Mouse (Mus musculus): Measurements from ENCODE around the gene Notch4. TPM values are rescaled to one million over a fixed set of nuclear protein-coding genes. Genes with fewer than 3 reads are reported as not detected.

Gene Notch4
- total RNA-seq, 1 experiment = 14.0 TPM

DNA sequence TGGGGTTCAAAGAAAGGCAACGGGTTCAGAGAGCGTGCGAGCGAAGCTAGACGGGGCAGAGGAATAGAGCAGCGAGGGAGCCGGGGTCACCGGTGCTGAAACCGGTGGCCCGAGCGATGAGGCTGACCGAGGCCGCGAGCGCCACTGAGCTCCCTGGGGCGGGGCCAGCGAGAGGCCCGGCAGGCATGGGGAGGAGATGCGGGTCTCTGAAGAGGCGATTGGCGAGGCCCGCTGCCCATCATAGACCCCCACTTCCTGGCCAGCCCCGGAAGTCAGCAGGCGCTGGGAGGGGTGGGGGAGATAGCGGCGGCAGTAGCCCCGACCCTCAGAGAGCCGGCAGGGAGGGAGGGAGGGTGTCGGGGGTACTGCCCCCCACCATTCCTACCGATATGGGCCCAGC is 41.5 kb downstream of the Notch4 start:
- DNase-seq (ENCODE audit: low read depth, low spot score) = peak; percentile 90
- TF ChIP-seq ZNF384 (IDR thresholded peaks at IDR 0.05; ENCODE audit: low read depth, low read length) (no peak), HCFC1 (IDR thresholded peaks at IDR 0.05; ENCODE audit: borderline replicate concordance, insufficient read depth, low read length) (no peak), MAFK (IDR thresholded peaks at IDR 0.05; ENCODE audit: insufficient read depth, low read depth, low read length) (no peak), CHD2 (IDR thresholded peaks at IDR 0.05; ENCODE audit: low read depth, low read length) (peak; percentile 35; the same call in 1 of the 2 replicates), ZC3H11A (IDR thresholded peaks at IDR 0.05; ENCODE audit: borderline replicate concordance, low read depth, low read length) (no peak)
- Histone ChIP-seq H3K9ac (ENCODE audit: insufficient read depth, low read depth, low read length, poor library complexity, severe bottlenecking) (peak overlapping the region; percentile 89), H3K4me3 (ENCODE audit: insufficient read depth in 1 of 2, low read depth in 1 of 2, low read length in 2 of 2, poor library complexity in 1 of 2, severe bottlenecking in 1 of 2) (peak overlapping the region; percentile 94 to 98), H3K9me3 (ENCODE audit: control insufficient read depth, insufficient read depth, low read depth, low read length) (no peaks in the 10 kb centered on the region), H3K27ac (ENCODE audit: insufficient read depth, low read depth, low read length, poor library complexity, severe bottlenecking) (peak overlapping the region; percentile 73), H3K4me1 (ENCODE audit: control insufficient read depth in 2 of 2, insufficient read depth in 2 of 2, low read length in 2 of 2, poor library complexity in 1 of 2) (peaks cover 0 to 8% of the 10 kb centered on the region in 2 experiments; a peak in 1 of 4 replicates), H3K36me3 (ENCODE audit: control insufficient read depth, insufficient read depth, low read length, poor library complexity, severe bottlenecking) (peaks cover 6% of the 10 kb centered on the region; the same call in 1 of the 2 replicates)
- in situ Hi-C loops (cut with MboI; ENCODE audit: low sequenced_read_pairs in 2 of 2, unreplicated experiment in 2 of 2) = no loop called here

DNA sequence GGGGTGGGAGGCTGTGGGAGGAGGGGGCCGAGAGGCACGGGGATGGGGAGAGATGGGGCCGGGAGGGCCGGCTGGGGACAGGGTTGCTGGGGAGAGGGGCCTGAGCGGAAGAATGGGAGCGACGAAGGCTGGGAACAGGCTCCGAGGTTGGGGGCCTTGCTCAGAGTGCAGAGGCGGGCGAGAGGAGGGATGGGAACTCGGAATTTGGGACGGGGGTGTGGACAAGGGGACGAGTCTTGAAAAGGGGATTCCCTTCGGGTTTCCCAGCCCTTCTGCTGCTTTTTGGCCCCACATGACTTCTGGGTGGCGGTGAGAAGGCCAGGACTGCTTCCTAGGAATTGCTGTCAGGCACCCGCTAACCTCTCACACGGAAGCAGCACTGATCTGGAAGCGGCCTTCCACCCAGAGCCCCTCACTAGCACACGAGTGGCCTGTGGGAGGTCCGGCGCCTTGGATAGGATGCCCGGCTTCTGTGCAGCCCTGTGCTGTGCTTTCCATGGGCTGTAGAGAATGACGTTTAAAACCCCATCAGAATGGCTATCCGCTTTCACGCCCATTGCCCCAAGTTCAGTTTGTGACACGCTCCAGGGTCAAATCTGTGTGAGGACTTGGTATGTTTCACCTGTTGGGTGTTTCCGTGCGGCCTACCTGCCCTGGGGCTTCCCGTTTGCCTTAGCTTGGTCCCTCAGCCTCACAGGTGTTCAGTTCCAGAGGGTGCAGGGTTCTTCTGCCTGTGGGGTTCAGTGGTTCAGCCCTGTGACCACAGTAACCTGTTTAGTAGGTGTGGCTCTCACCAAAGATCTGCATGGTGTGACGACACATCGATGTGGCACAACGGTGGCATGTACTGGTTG is 42.3 kb downstream of the Notch4 start:
- TF ChIP-seq ZC3H11A (IDR thresholded peaks at IDR 0.05; ENCODE audit: borderline replicate concordance, low read depth, low read length) = no peak
- no peak for TF ChIP-seq HCFC1 (IDR thresholded peaks at IDR 0.05; ENCODE audit: borderline replicate concordance, insufficient read depth, low read length)
- no peak for TF ChIP-seq MAFK (IDR thresholded peaks at IDR 0.05; ENCODE audit: insufficient read depth, low read depth, low read length)
- no peak for TF ChIP-seq CHD2 (IDR thresholded peaks at IDR 0.05; ENCODE audit: low read depth, low read length)
- TF ChIP-seq ZNF384 (IDR thresholded peaks at IDR 0.05; ENCODE audit: low read depth, low read length) = no peak
- peak overlapping the region; percentile 89 for H3K9ac ChIP-seq (ENCODE audit: insufficient read depth, low read depth, low read length, poor library complexity, severe bottlenecking)
- H3K36me3 ChIP-seq (ENCODE audit: control insufficient read depth, insufficient read depth, low read length, poor library complexity, severe bottlenecking) = peaks cover 6% of the 10 kb centered on the region; the same call in 1 of the 2 replicates
- H3K9me3 ChIP-seq (ENCODE audit: control insufficient read depth, insufficient read depth, low read depth, low read length) = no peaks in the 10 kb centered on the region
- H3K27ac ChIP-seq (ENCODE audit: insufficient read depth, low read depth, low read length, poor library complexity, severe bottlenecking) = peak overlapping the region; percentile 73
- H3K4me3 ChIP-seq (ENCODE audit: insufficient read depth in 1 of 2, low read depth in 1 of 2, low read length in 2 of 2, poor library complexity in 1 of 2, severe bottlenecking in 1 of 2) = peak overlapping the region; percentile 94 to 98
- in situ Hi-C loops (cut with MboI; ENCODE audit: low sequenced_read_pairs in 2 of 2, unreplicated experiment in 2 of 2) = no loop called here
- no peak for DNase-seq (ENCODE audit: low read depth, low spot score)
- peaks cover 0 to 8% of the 10 kb centered on the region in 2 experiments; a peak in 1 of 4 replicates for H3K4me1 ChIP-seq (ENCODE audit: control insufficient read depth in 2 of 2, insufficient read depth in 2 of 2, low read length in 2 of 2, poor library complexity in 1 of 2)

DNA sequence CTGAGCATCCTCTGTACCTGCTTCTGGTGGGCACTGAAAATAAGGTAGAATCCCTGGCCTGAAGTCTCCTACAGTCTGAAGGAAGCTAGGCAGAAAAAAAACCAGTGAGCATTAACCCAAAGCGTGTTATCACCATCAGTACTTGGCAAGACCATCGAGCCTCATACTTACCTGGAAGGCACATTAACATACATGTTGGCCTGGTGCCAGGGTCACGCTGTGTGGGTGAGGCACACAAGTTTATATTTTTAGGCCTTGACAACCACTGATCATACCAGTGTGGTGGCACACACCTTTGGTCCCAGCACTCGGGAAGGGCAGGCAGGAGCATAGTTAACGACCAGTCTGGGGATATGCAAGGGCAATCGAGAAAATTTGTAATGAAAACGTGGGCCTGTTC is 43.9 kb downstream of the Notch4 start:
- in situ Hi-C loops (cut with MboI; ENCODE audit: low sequenced_read_pairs in 2 of 2, unreplicated experiment in 2 of 2) = no loop called here
- no peak overlapping the region for H3K9ac ChIP-seq (ENCODE audit: insufficient read depth, low read depth, low read length, poor library complexity, severe bottlenecking)
- DNase-seq (ENCODE audit: low read depth, low spot score) = no peak
- H3K27ac ChIP-seq (ENCODE audit: insufficient read depth, low read depth, low read length, poor library complexity, severe bottlenecking) = no peak overlapping the region
- peaks cover 21% of the 10 kb centered on the region; the same call in 1 of the 2 replicates for H3K36me3 ChIP-seq (ENCODE audit: control insufficient read depth, insufficient read depth, low read length, poor library complexity, severe bottlenecking)
- H3K9me3 ChIP-seq (ENCODE audit: control insufficient read depth, insufficient read depth, low read depth, low read length) = no peaks in the 10 kb centered on the region
- H3K4me1 ChIP-seq (ENCODE audit: control insufficient read depth in 2 of 2, insufficient read depth in 2 of 2, low read length in 2 of 2, poor library complexity in 1 of 2) = peaks cover 0 to 8% of the 10 kb centered on the region in 2 experiments; a peak in 1 of 4 replicates
- no peak for TF ChIP-seq ZC3H11A (IDR thresholded peaks at IDR 0.05; ENCODE audit: borderline replicate concordance, low read depth, low read length)
- TF ChIP-seq ZNF384 (IDR thresholded peaks at IDR 0.05; ENCODE audit: low read depth, low read length) = no peak
- TF ChIP-seq MAFK (IDR thresholded peaks at IDR 0.05; ENCODE audit: insufficient read depth, low read depth, low read length) = no peak
- no peak for TF ChIP-seq HCFC1 (IDR thresholded peaks at IDR 0.05; ENCODE audit: borderline replicate concordance, insufficient read depth, low read length)
- no peak for TF ChIP-seq CHD2 (IDR thresholded peaks at IDR 0.05; ENCODE audit: low read depth, low read length)
- no peak overlapping the region for H3K4me3 ChIP-seq (ENCODE audit: insufficient read depth in 1 of 2, low read depth in 1 of 2, low read length in 2 of 2, poor library complexity in 1 of 2, severe bottlenecking in 1 of 2)

DNA sequence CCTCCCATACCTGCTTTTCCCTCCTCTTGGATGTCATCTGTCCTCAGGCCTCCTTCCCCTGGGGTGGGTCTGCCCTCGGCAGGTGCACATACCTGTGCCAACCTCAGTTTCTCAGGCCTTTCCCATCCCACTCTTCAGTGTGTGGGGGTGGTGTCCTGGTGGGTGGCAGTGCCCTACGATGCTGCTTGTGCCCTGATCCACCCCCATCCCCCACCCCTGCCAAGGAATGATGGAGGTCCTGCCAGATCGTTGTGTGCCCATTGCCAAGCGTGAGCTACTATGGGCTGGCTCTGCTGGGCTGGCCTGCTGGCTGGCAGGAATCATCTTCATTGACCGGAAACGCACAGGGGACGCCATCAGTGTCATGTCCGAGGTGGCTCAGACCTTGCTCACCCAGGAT is 47.0 kb downstream of the Notch4 start:
- Histone ChIP-seq H3K9ac (ENCODE audit: insufficient read depth, low read depth, low read length, poor library complexity, severe bottlenecking) (no peak overlapping the region), H3K4me1 (ENCODE audit: control insufficient read depth in 2 of 2, insufficient read depth in 2 of 2, low read length in 2 of 2, poor library complexity in 1 of 2) (peaks cover 0 to 5% of the 10 kb centered on the region in 2 experiments; a peak in 1 of 4 replicates), H3K27ac (ENCODE audit: insufficient read depth, low read depth, low read length, poor library complexity, severe bottlenecking) (no peak overlapping the region), H3K9me3 (ENCODE audit: control insufficient read depth, insufficient read depth, low read depth, low read length) (no peaks in the 10 kb centered on the region), H3K4me3 (ENCODE audit: insufficient read depth in 1 of 2, low read depth in 1 of 2, low read length in 2 of 2, poor library complexity in 1 of 2, severe bottlenecking in 1 of 2) (no peak overlapping the region), H3K36me3 (ENCODE audit: control insufficient read depth, insufficient read depth, low read length, poor library complexity, severe bottlenecking) (peaks cover 32% of the 10 kb centered on the region; the same call in 1 of the 2 replicates)
- TF ChIP-seq HCFC1 (IDR thresholded peaks at IDR 0.05; ENCODE audit: borderline replicate concordance, insufficient read depth, low read length) (no peak), ZNF384 (IDR thresholded peaks at IDR 0.05; ENCODE audit: low read depth, low read length) (no peak), MAFK (IDR thresholded peaks at IDR 0.05; ENCODE audit: insufficient read depth, low read depth, low read length) (no peak), CHD2 (IDR thresholded peaks at IDR 0.05; ENCODE audit: low read depth, low read length) (no peak), ZC3H11A (IDR thresholded peaks at IDR 0.05; ENCODE audit: borderline replicate concordance, low read depth, low read length) (no peak)
- DNase-seq (ENCODE audit: low read depth, low spot score) = no peak
- in situ Hi-C loops (cut with MboI; ENCODE audit: low sequenced_read_pairs in 2 of 2, unreplicated experiment in 2 of 2) = no loop called here
